Mouse (Mus musculus): ENCODE data around the gene Dclk1. TPM values are rescaled to one million over a fixed set of nuclear protein-coding genes. Genes with fewer than 3 reads are reported as not detected.

Dclk1 gene
- polyA plus RNA-seq, 1 experiment from 2014 or later, result 14.2 TPM

DNA sequence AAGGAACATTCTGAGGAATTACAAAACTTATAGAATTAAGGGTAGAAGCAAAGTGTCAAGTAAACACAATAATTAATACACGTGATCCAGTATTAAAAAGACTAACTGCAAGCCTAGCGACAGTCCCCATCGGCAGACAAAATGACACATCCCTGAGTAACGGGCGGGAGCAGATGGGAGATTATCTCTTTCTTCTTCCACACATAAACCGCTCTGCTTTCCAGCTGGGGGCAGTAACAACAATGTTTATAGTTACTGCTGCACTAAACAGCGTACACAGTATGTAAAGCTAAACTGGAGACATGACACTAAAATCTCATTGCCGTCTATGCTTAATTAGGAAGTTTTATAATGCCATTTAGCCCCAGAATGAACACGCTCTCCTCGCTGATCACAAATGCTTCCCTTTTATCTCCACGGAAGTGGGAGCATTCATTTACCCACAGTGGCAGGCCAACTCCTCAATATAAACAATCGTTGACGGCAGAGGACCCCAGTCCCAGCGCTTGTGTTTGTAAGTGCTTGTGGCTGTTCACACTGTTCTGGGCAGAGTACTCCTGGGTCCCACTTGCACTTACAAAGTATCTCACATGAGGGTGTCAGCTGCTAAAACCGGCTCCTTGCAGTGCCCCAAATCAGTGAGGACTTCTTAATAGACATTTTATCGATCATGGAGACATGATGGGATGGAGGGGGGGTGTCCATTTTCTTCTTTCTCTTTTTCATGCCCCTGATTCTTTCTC is 281.7 kb downstream of the Dclk1 start:
- Histone ChIP-seq H3K27me3 (replicated peaks; ENCODE audit: control insufficient read depth, insufficient read depth, low read length) (no peaks in the 10 kb centered on the region), H3K27ac (ENCODE audit: low read depth) (no peak overlapping the region), H3K36me3 (ENCODE audit: control insufficient read depth, insufficient read depth, low read length) (no peaks in the 10 kb centered on the region), H3K4me1 (replicated peaks; ENCODE audit: control insufficient read depth, insufficient read depth, low read length) (no peaks in the 10 kb centered on the region; the same call in 1 of the 2 replicates), H3K9ac (ENCODE audit: low read length) (no peak overlapping the region), H3K4me2 (ENCODE audit: low read length) (peak overlapping the region; percentile 27), H3K9me3 (ENCODE audit: control insufficient read depth, low read length) (no peaks in the 10 kb centered on the region), H3K4me3 (ENCODE audit: low read depth, low read length) (no peak overlapping the region)
- WGBS, result 27% methylated on average over 16 of the region's 16 CpGs
- DNase-seq (ENCODE audit: low spot score) (no peak), ATAC-seq (replicated peaks; ENCODE audit: low FRiP score, low TSS enrichment, low read depth) (no peak)

GRCm38 (mm10) chr3:55524491-55525195 is 282.5 kb downstream of the Dclk1 start:
- DNase-seq (ENCODE audit: low spot score) (no peak), ATAC-seq (replicated peaks; ENCODE audit: low FRiP score, low TSS enrichment, low read depth) (no peak)
- no peak overlapping the region for H3K4me3 ChIP-seq (ENCODE audit: low read depth, low read length)
- H3K4me1 ChIP-seq (replicated peaks; ENCODE audit: control insufficient read depth, insufficient read depth, low read length), result no peaks in the 10 kb centered on the region; the same call in 1 of the 2 replicates
- H3K27ac ChIP-seq (ENCODE audit: low read depth), result no peak overlapping the region
- no peaks in the 10 kb centered on the region for H3K9me3 ChIP-seq (ENCODE audit: control insufficient read depth, low read length)
- no peak overlapping the region for H3K9ac ChIP-seq (ENCODE audit: low read length)
- H3K4me2 ChIP-seq (ENCODE audit: low read length), result no peak overlapping the region
- no peaks in the 10 kb centered on the region for H3K27me3 ChIP-seq (replicated peaks; ENCODE audit: control insufficient read depth, insufficient read depth, low read length)
- no peaks in the 10 kb centered on the region for H3K36me3 ChIP-seq (ENCODE audit: control insufficient read depth, insufficient read depth, low read length)
- 79% methylated on average over 9 of the region's 9 CpGs for WGBS

GRCm38 (mm10) chr3:55526470-55526869 is 284.3 kb downstream of the Dclk1 start:
- WGBS, result 82% methylated on average over 3 of the region's 3 CpGs
- Histone ChIP-seq H3K4me1 (replicated peaks; ENCODE audit: control insufficient read depth, insufficient read depth, low read length) (no peaks in the 10 kb centered on the region; the same call in 1 of the 2 replicates), H3K9ac (ENCODE audit: low read length) (no peak overlapping the region), H3K9me3 (ENCODE audit: control insufficient read depth, low read length) (no peaks in the 10 kb centered on the region), H3K27me3 (replicated peaks; ENCODE audit: control insufficient read depth, insufficient read depth, low read length) (no peaks in the 10 kb centered on the region), H3K36me3 (ENCODE audit: control insufficient read depth, insufficient read depth, low read length) (no peaks in the 10 kb centered on the region), H3K4me2 (ENCODE audit: low read length) (no peak overlapping the region), H3K4me3 (ENCODE audit: low read depth, low read length) (no peak overlapping the region), H3K27ac (ENCODE audit: low read depth) (no peak overlapping the region)
- ATAC-seq (replicated peaks; ENCODE audit: low FRiP score, low TSS enrichment, low read depth) (no peak), DNase-seq (ENCODE audit: low spot score) (no peak)

GRCm38 (mm10) chr3:55527566-55527965 is 285.4 kb downstream of the Dclk1 start:
- no peak overlapping the region for H3K4me3 ChIP-seq (ENCODE audit: low read depth, low read length)
- no peak overlapping the region for H3K27ac ChIP-seq (ENCODE audit: low read depth)
- no peaks in the 10 kb centered on the region for H3K36me3 ChIP-seq (ENCODE audit: control insufficient read depth, insufficient read depth, low read length)
- 58% methylated on average over 1 of the region's 1 CpGs for WGBS
- H3K9ac ChIP-seq (ENCODE audit: low read length), result no peak overlapping the region
- no peak for ATAC-seq (replicated peaks; ENCODE audit: low FRiP score, low TSS enrichment, low read depth)
- H3K27me3 ChIP-seq (replicated peaks; ENCODE audit: control insufficient read depth, insufficient read depth, low read length), result no peaks in the 10 kb centered on the region
- H3K9me3 ChIP-seq (ENCODE audit: control insufficient read depth, low read length), result no peaks in the 10 kb centered on the region
- H3K4me2 ChIP-seq (ENCODE audit: low read length), result no peak overlapping the region
- H3K4me1 ChIP-seq (replicated peaks; ENCODE audit: control insufficient read depth, insufficient read depth, low read length), result peaks cover 3% of the 10 kb centered on the region; the same call in 1 of the 2 replicates
- DNase-seq (ENCODE audit: low spot score), result no peak

DNA sequence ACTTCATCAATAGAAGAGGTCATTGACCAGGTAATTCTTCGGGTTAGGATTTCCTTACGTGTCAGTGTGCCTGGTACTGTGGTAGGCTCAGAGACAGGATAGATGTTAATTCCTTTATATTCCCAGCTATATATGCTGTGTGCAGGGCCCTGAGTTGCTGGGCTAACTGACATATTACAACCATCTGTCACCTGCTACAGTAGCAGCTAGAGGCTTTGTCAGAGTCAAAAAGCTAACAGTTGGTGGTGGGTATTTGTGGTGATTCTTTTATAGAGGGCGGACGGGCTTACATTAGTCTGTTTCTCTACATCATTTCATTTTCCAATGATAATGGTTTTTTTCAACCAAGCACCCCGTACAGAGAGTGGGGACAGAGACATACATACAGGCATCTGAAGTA is 285.8 kb downstream of the Dclk1 start:
- Histone ChIP-seq H3K4me1 (replicated peaks; ENCODE audit: control insufficient read depth, insufficient read depth, low read length) (peaks cover 3% of the 10 kb centered on the region; the same call in 1 of the 2 replicates), H3K36me3 (ENCODE audit: control insufficient read depth, insufficient read depth, low read length) (no peaks in the 10 kb centered on the region), H3K9ac (ENCODE audit: low read length) (no peak overlapping the region), H3K27me3 (replicated peaks; ENCODE audit: control insufficient read depth, insufficient read depth, low read length) (no peaks in the 10 kb centered on the region), H3K4me2 (ENCODE audit: low read length) (no peak overlapping the region), H3K27ac (ENCODE audit: low read depth) (no peak overlapping the region), H3K4me3 (ENCODE audit: low read depth, low read length) (no peak overlapping the region), H3K9me3 (ENCODE audit: control insufficient read depth, low read length) (no peaks in the 10 kb centered on the region)
- ATAC-seq (replicated peaks; ENCODE audit: low FRiP score, low TSS enrichment, low read depth), result no peak
- WGBS, result 92% methylated on average over 5 of the region's 5 CpGs
- no peak for DNase-seq (ENCODE audit: low spot score)

GRCm38 (mm10) chr3:55529414-55529813 is 287.2 kb downstream of the Dclk1 start:
- ATAC-seq (replicated peaks; ENCODE audit: low FRiP score, low TSS enrichment, low read depth), result no peak
- Histone ChIP-seq H3K27ac (ENCODE audit: low read depth) (no peak overlapping the region), H3K9me3 (ENCODE audit: control insufficient read depth, low read length) (no peaks in the 10 kb centered on the region), H3K27me3 (replicated peaks; ENCODE audit: control insufficient read depth, insufficient read depth, low read length) (no peaks in the 10 kb centered on the region), H3K4me2 (ENCODE audit: low read length) (no peak overlapping the region), H3K9ac (ENCODE audit: low read length) (no peak overlapping the region), H3K4me1 (replicated peaks; ENCODE audit: control insufficient read depth, insufficient read depth, low read length) (0 out of 2 replicates have a peak, but pooled peaks cover 3% of the 10 kb centered on the region), H3K36me3 (ENCODE audit: control insufficient read depth, insufficient read depth, low read length) (no peaks in the 10 kb centered on the region), H3K4me3 (ENCODE audit: low read depth, low read length) (no peak overlapping the region)
- no peak for DNase-seq (ENCODE audit: low spot score)
- WGBS, result 82% methylated on average over 2 of the region's 2 CpGs

- Histone ChIP-seq H3K9ac (ENCODE audit: low read length) (no peak overlapping the region), H3K4me1 (replicated peaks; ENCODE audit: control insufficient read depth, insufficient read depth, low read length) (0 out of 2 replicates have a peak, but pooled peaks cover 3% of the 10 kb centered on the region), H3K36me3 (ENCODE audit: control insufficient read depth, insufficient read depth, low read length) (no peaks in the 10 kb centered on the region), H3K27ac (ENCODE audit: low read depth) (no peak overlapping the region), H3K4me2 (ENCODE audit: low read length) (no peak overlapping the region), H3K9me3 (ENCODE audit: control insufficient read depth, low read length) (no peaks in the 10 kb centered on the region), H3K27me3 (replicated peaks; ENCODE audit: control insufficient read depth, insufficient read depth, low read length) (no peaks in the 10 kb centered on the region), H3K4me3 (ENCODE audit: low read depth, low read length) (no peak overlapping the region)
- WGBS, result 66% methylated on average over 14 of the region's 14 CpGs
- no peak for ATAC-seq (replicated peaks; ENCODE audit: low FRiP score, low TSS enrichment, low read depth)
- no peak for DNase-seq (ENCODE audit: low spot score)
Observed at GRCm38 (mm10) chr3:55531204-55532044, 289.3 kb downstream of the Dclk1 start.

DNA sequence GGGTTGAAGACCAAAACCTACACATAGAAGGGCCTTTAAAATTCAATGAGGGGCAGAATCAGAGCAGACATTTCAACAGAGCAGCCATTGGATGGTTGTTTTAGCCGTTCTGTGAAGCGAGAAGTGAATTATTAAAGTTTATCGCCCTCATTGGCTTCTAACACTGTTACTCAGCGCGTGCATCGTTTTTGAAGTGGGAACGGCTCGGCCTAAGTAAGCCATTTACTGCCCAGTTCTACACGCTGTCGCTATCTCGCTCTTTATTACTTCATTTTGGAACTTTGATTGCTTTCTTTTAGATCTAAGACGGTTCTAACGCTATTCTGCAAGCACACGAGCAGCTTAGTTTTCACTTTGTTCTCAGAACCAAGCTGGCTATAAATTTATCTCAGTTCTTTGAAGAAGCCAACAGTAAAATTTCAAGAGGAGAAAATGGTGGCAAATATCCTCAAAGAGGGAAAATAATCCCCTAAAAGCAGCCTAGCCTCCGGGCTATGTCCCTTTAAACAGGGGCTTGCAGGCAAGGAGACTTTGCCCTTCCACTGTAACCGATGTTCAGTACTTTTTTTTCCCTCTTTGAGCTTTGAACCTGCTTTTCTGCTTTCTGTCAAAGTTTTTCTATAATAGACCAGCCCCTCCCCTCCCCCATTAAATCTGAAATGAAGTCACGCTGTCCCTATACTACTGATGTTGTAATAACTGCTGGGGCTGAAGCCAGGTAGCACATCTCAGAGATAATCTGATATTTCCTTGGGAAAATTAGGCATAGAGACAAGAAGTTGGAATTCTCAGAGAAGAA is 290.2 kb downstream of the Dclk1 start:
- Histone ChIP-seq H3K4me3 (ENCODE audit: low read depth, low read length) (no peak overlapping the region), H3K27ac (ENCODE audit: low read depth) (no peak overlapping the region), H3K9me3 (ENCODE audit: control insufficient read depth, low read length) (no peaks in the 10 kb centered on the region), H3K9ac (ENCODE audit: low read length) (no peak overlapping the region), H3K36me3 (ENCODE audit: control insufficient read depth, insufficient read depth, low read length) (no peaks in the 10 kb centered on the region), H3K27me3 (replicated peaks; ENCODE audit: control insufficient read depth, insufficient read depth, low read length) (no peaks in the 10 kb centered on the region), H3K4me1 (replicated peaks; ENCODE audit: control insufficient read depth, insufficient read depth, low read length) (0 out of 2 replicates have a peak, but pooled peaks cover 3% of the 10 kb centered on the region), H3K4me2 (ENCODE audit: low read length) (0 out of 2 replicates have a peak overlapping the region, but pooled peaks have one; percentile 6)
- no peak for DNase-seq (ENCODE audit: low spot score)
- WGBS, result 64% methylated on average over 17 of the region's 17 CpGs
- ATAC-seq (replicated peaks; ENCODE audit: low FRiP score, low TSS enrichment, low read depth), result no peak
